Mouse (Mus musculus) spleen, postnatal 36 days (tissue): ENCODE results near the gene Fam118a.

Source experiments
- DNase-seq, 2 experiments: peaks; one replicate each; pipeline ENCODE4 v3.0.0; 2022; ENCODE audit warnings: low spot score in 2 of 2, mixed read lengths in 1 of 2

Gene Fam118a

GRCm38 (mm10) chr15:85072651-85073050 is 43.9 kb downstream of the Fam118a start:
- DNase-seq: no peak

GRCm38 (mm10) chr15:85085641-85086040 is 56.9 kb downstream of the Fam118a start:
- DNase-seq: no peak
